Mouse (Mus musculus): ENCODE measurements at regions not wholly inside any gene's neighbourhood (a gene's known extent, or its start where the extent isn't known, plus 50 kb on each side); places are given as distances from the start of the nearest gene placed in this dataset.

- DNase-seq = no peak
These were observed 207.2 kb downstream of the Tbx15 start for GRCm38 (mm10) chr3:99447361-99447760.

- DNase-seq = no peak
These were observed 207.6 kb downstream of the Tbx15 start for GRCm38 (mm10) chr3:99447813-99448212.

- no peak for DNase-seq
These were observed 219.1 kb downstream of the Tbx15 start for GRCm38 (mm10) chr3:99459036-99459863.

- DNase-seq = peak; percentile 6 to 41
These were observed 259.8 kb downstream of the Tbx15 start for GRCm38 (mm10) chr3:99499980-99500379.

- DNase-seq = no peak
These were observed 264.6 kb downstream of the Tbx15 start for GRCm38 (mm10) chr3:99504772-99505171.

- DNase-seq = no peak
These were observed 272.1 kb downstream of the Tbx15 start for GRCm38 (mm10) chr3:99512250-99512649.

- no peak for DNase-seq
These were observed 272.8 kb downstream of the Tbx15 start for GRCm38 (mm10) chr3:99512933-99513332.

GRCm38 (mm10) chr3:99515751-99516150 lies 275.6 kb downstream of the Tbx15 start:
- no peak for DNase-seq

GRCm38 (mm10) chr3:99560917-99561316 lies 320.7 kb downstream of the Tbx15 start:
- DNase-seq = no peak

- no peak for DNase-seq
These were observed 311.8 kb upstream of the Spag17 start for GRCm38 (mm10) chr3:99573335-99573976.

- no peak for DNase-seq
These were observed 311.2 kb upstream of the Spag17 start for GRCm38 (mm10) chr3:99573977-99574373.

GRCm38 (mm10) chr3:99602679-99603078 lies 282.5 kb upstream of the Spag17 start:
- no peak for DNase-seq

- no peak for DNase-seq
These were observed 252.9 kb upstream of the Spag17 start for GRCm38 (mm10) chr3:99632309-99632708.

GRCm38 (mm10) chr3:99641343-99642106 lies 243.7 kb upstream of the Spag17 start:
- no peak for DNase-seq

- DNase-seq = no peak
These were observed 240.3 kb upstream of the Spag17 start for GRCm38 (mm10) chr3:99644910-99645309.

- no peak for DNase-seq
These were observed 239.9 kb upstream of the Spag17 start for GRCm38 (mm10) chr3:99645318-99645717.

GRCm38 (mm10) chr3:99657617-99658016 lies 227.6 kb upstream of the Spag17 start:
- no peak for DNase-seq

GRCm38 (mm10) chr3:99663783-99664182 lies 221.4 kb upstream of the Spag17 start:
- no peak for DNase-seq

GRCm38 (mm10) chr3:99665363-99665762 lies 219.8 kb upstream of the Spag17 start:
- no peak for DNase-seq

- no peak for DNase-seq
These were observed 219.1 kb upstream of the Spag17 start for GRCm38 (mm10) chr3:99665902-99666768.

GRCm38 (mm10) chr3:99674145-99674544 lies 211.1 kb upstream of the Spag17 start:
- DNase-seq = no peak

- DNase-seq = no peak
These were observed 175.7 kb upstream of the Spag17 start for GRCm38 (mm10) chr3:99709506-99709905.

- DNase-seq = no peak
These were observed 168.8 kb upstream of the Spag17 start for GRCm38 (mm10) chr3:99716381-99716780.
